Mouse (Mus musculus) thymus, adult 2 months (tissue): ENCODE data around the gene Dmrtb1. TPM values are rescaled to one million over a fixed set of nuclear protein-coding genes. Genes with fewer than 3 reads are reported as not detected.

Source experiments
- DNase-seq: peaks from one replicate; pipeline ENCODE4 v3.0.0; 2021
- H3K27ac ChIP-seq: fragments of 200-500 bp; 2 replicates; pipeline ENCODE4 v1.5.1; 2012; ENCODE audit warnings: low read length, control low read depth; ENCODE audit not compliant: control insufficient read depth, insufficient read depth
- H3K27me3 ChIP-seq: fragments of 200-500 bp; 2 replicates; pipeline ENCODE4 v1.6.1; 2012; ENCODE audit warnings: mild to moderate bottlenecking, low read length, moderate library complexity, mixed read lengths; ENCODE audit not compliant: control insufficient read depth, insufficient read depth
- H3K36me3 ChIP-seq: fragments of 200-500 bp; 2 replicates; pipeline ENCODE4 v1.6.1; 2012; ENCODE audit warnings: mild to moderate bottlenecking, low read length, moderate library complexity; ENCODE audit not compliant: control insufficient read depth, insufficient read depth
- H3K4me1 ChIP-seq: fragments of 200-500 bp; replicated peaks from 2 replicates; pipeline ENCODE4 v1.6.1; 2012; ENCODE audit warnings: low read length; ENCODE audit not compliant: control insufficient read depth, insufficient read depth
- H3K4me3 ChIP-seq: fragments of 200-500 bp; 2 replicates; pipeline ENCODE4 v1.5.1; 2012; ENCODE audit warnings: mild to moderate bottlenecking, low read length, control low read depth, moderate library complexity; ENCODE audit not compliant: control insufficient read depth, insufficient read depth
- CTCF ChIP-seq: fragments of 200-500 bp; IDR thresholded peaks from 2 replicates; pipeline ENCODE4 v1.5.1; 2012; ENCODE audit warnings: mild to moderate bottlenecking, control low read depth, low read length, moderate library complexity, borderline replicate concordance; ENCODE audit not compliant: control insufficient read depth, poor library complexity, insufficient read depth; ENCODE audit errors: extremely low read depth
- POLR2A ChIP-seq: fragments of 200-500 bp; IDR thresholded peaks from 2 replicates; pipeline ENCODE4 v1.6.1; 2012; ENCODE audit warnings: mild to moderate bottlenecking, low read length, control low read depth, moderate library complexity; ENCODE audit not compliant: control insufficient read depth, poor library complexity, insufficient read depth; ENCODE audit errors: extremely low read depth
- WGBS: fragments of 180-500 bp; shearing (Covaris S2); methylation state at CpG from one replicate; pipeline ENCODE4 v1.1.7; 2018; 5-methylcytosine and 5-hydroxymethylcytosine counted together
- polyA plus RNA-seq: library from polyadenylated mRNA; depleted of rRNA; stranded (reverse); fragments of >200 nt; gene quantifications from 2 replicates; pipeline ENCODE4 v1.2.3, GENCODE M21; 2012

Dmrtb1 gene
- polyA plus RNA-seq, 1 experiment = 3.4 TPM

DNA sequence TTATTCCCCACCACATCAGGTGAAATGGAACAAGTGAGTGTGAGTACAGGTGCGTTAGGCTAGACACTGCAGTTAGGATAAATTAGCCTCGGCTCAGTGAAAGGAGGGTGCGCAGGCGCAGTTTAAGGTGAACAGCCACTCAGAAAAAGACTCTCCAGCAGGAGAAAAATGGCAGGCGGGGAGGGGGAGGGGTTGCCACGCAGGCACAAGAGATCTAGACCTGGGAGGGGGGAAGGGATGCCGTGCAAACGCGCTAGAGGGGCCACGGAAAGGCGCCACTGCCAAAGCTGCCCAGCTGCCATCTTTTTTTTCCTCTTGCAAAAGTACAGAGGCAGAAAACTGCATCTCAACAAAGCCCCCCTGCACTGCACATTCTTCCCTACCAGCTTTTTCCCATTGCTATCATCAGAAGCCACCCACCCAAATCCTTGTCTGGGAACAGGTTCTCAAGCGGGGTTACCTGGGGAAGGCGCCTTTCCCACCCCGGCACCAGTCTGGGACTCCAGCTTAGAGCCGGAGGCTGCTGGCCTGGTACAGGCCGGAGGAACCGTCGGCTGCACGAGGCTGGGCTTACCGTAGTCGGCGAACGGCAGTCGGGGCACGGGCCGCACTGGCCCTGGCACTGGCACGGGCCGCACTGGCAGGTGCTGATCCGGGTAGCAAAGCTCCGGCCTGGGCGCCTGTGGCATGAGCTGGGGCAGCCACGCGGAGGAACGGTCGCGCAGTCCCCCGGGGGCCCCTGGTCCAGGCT lies 849 bp downstream of the Dmrtb1 start:
- no peaks in the 10 kb centered on the region for H3K36me3 ChIP-seq
- TF ChIP-seq CTCF = no peak
- no peak for TF ChIP-seq POLR2A
- no peak for DNase-seq
- no peak overlapping the region for H3K27ac ChIP-seq
- no peaks in the 10 kb centered on the region; the same call in 1 of the 2 replicates for H3K27me3 ChIP-seq
- H3K4me3 ChIP-seq = no peak overlapping the region
- H3K4me1 ChIP-seq = no peaks in the 10 kb centered on the region
- 92% methylated on average over 37 of the region's 37 CpGs for WGBS

DNA sequence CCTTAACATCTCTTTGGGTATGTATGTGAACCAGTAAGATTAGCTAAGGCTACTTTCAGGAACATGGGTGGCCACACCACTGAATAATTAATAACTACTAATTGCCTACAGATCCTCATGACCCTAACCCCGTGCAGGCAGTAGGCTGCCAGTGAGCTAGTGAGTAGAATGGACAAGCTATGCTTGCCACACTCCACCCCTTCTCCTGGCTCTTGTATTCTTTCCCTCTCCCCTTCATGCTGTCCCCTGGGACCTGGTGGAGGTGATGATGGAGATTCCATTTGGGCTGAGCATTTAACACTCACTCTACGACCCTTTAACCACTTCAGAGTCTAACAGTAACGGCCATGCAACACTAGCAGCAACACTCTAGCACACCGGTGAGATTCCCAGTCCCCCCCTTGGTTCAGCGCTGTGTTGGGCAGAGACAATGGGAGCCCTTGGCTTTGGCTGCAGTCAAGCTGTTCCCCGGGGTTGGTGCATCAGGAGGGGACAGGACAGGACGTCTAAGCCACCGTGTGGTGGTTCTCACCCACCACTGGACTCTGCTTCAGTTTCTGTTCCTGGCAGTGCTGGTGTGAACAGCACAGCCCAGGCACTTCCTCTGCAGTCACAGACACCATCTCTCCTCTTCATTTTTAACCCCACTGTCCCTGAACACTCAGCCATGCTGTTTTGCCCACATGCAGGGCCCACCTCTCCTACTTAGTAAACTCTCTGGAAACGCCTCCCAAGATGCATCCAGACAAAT lies 2.8 kb downstream of the Dmrtb1 start:
- no peak for DNase-seq
- no peaks in the 10 kb centered on the region for H3K4me1 ChIP-seq
- no peak overlapping the region for H3K4me3 ChIP-seq
- H3K36me3 ChIP-seq = no peaks in the 10 kb centered on the region
- H3K27me3 ChIP-seq = no peaks in the 10 kb centered on the region; the same call in 1 of the 2 replicates
- TF ChIP-seq POLR2A = no peak
- no peak for TF ChIP-seq CTCF
- H3K27ac ChIP-seq = no peak overlapping the region
- 48% methylated on average over 9 of the region's 9 CpGs for WGBS

DNA sequence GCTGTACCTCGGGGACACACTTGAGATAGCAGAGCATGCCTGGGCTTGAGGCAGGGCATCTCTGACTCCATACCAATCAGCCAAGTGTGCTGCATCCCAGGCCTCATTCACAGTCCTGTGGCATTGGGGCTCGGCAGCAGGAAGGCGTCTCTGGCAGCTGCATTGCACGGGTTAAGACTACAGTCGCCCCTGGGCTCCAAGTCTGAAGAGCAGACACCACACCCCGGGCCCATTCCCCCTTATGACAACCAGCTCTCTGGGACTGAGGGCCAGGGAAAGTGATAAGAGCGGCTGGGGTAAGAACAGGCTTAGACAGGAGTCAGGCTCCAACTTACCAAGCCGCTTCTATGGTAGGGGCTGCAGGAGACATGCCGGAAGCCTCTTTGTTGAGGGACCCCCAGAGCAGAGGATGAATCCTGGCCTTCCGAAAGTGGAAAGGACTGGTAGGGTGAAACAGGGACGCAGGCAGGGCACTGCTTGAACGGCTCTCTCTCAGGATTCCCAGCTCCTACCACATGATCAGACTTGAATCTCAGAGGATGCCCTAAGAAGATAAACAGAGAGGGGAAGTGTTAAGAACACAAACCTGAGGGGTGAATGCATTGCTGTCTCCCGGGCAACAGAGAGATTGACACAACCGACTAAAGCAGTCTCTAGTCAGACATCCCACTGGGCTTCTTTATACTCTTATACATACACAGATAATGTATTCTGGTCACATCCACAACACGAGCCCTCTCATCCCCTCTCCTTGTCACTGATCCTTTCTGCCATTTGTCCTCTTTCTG lies 3.5 kb downstream of the Dmrtb1 start:
- no peak overlapping the region for H3K27ac ChIP-seq
- TF ChIP-seq CTCF (no peak), POLR2A (no peak)
- H3K27me3 ChIP-seq = no peaks in the 10 kb centered on the region; the same call in 1 of the 2 replicates
- WGBS = 82% methylated on average over 15 of the region's 15 CpGs
- DNase-seq = no peak
- H3K4me3 ChIP-seq = no peak overlapping the region
- H3K4me1 ChIP-seq = no peaks in the 10 kb centered on the region
- no peaks in the 10 kb centered on the region for H3K36me3 ChIP-seq

DNA sequence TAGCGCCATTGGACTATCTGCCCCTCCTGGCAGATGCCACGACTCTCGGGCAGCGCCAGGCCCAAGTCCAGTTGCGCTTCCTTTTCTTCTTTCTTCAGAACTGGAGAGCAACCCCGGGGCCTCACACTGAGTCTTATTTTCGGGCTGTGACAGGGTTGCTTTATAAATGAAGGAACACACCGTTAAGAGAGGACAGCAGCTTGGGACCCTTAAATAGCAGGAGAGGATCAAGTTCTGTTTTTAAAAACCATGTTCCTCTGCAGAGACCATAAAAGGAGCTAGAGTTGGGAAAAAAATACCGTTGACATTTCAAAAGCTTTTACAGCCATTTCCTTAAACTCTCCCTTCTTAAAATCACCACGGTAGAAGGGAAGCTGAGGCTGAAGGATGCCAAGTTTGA lies 8.4 kb downstream of the Dmrtb1 start:
- no peak overlapping the region for H3K27ac ChIP-seq
- TF ChIP-seq POLR2A = no peak
- TF ChIP-seq CTCF = no peak
- WGBS = 29% methylated on average over 10 of the region's 10 CpGs

DNA sequence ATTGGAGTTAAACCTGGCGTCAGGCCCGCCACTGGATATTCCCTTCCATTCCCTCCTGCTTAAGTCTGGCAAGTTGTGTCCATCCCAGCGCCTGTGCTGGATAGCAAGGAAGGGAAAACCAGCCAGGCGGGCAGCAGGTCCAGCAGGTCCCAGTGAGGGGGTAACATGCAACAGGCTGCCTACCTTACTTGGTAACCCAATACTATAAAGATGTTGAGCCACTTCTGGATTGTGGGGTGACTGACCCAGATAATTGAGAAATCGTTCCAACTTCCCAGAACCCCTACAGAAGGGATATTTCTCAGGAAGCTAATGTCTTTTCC lies 9.7 kb downstream of the Dmrtb1 start:
- TF ChIP-seq CTCF (no peak), POLR2A (no peak)
- no peak for DNase-seq
- Histone ChIP-seq H3K27ac (no peak overlapping the region), H3K4me3 (no peak overlapping the region), H3K4me1 (no peaks in the 10 kb centered on the region; the same call in 1 of the 2 replicates), H3K36me3 (no peaks in the 10 kb centered on the region), H3K27me3 (no peaks in the 10 kb centered on the region)
- 41% methylated on average over 5 of the region's 5 CpGs for WGBS

More for the DNA sequence above, 8.4 kb downstream of the Dmrtb1 start:
- Histone ChIP-seq H3K4me1 (no peaks in the 10 kb centered on the region; the same call in 1 of the 2 replicates), H3K4me3 (no peak overlapping the region), H3K27me3 (no peaks in the 10 kb centered on the region), H3K36me3 (no peaks in the 10 kb centered on the region)
- no peak for DNase-seq
